Mouse (Mus musculus): ENCODE measurements around the gene Lsamp. TPM values are rescaled to one million over a fixed set of nuclear protein-coding genes. Genes with fewer than 3 reads are reported as not detected.
A peak's percentile ranks its signal among the peaks of the same experiment; 100 is the strongest.

Gene Lsamp
- total and polyA plus RNA-seq, 2 experiments from 2014 or later = 116 to 210 TPM

- TF ChIP-seq CTCF (IDR thresholded peaks at IDR 0.05) = no peak
- Histone ChIP-seq H3K4me3 (ENCODE audit: low read depth, low read length) (no peak overlapping the region), H3K4me2 (ENCODE audit: low read depth, low read length, poor library complexity, severe bottlenecking) (no peak overlapping the region), H3K9me3 (ENCODE audit: low read length) (no peaks in the 10 kb centered on the region), H3K4me1 (ENCODE audit: insufficient read depth, low read length) (no peaks in the 10 kb centered on the region), H3K27me3 (ENCODE audit: insufficient read depth, low read length) (no peaks in the 10 kb centered on the region), H3K27ac (ENCODE audit: low read depth, low read length) (no peak overlapping the region), H3K36me3 (ENCODE audit: insufficient read depth, low read length) (no peaks in the 10 kb centered on the region), H3K9ac (replicated peaks; ENCODE audit: low read length, poor library complexity, severe bottlenecking) (no peak overlapping the region)
- ATAC-seq (ENCODE audit: low FRiP score) (no peak), DNase-seq (ENCODE audit: low spot score) (no peak)
- 98% methylated on average over 11 of the region's 11 CpGs for WGBS
Measured at GRCm38 (mm10) chr16:42180473-42180872, 2196.3 kb downstream of the Lsamp start.

GRCm38 (mm10) chr16:42189431-42190081 is 2205.4 kb downstream of the Lsamp start:
- Histone ChIP-seq H3K36me3 (ENCODE audit: insufficient read depth, low read length) (no peaks in the 10 kb centered on the region), H3K9ac (replicated peaks; ENCODE audit: low read length, poor library complexity, severe bottlenecking) (peak overlapping the region; percentile 95), H3K4me2 (ENCODE audit: low read depth, low read length, poor library complexity, severe bottlenecking) (peak overlapping the region; percentile 90), H3K27me3 (ENCODE audit: insufficient read depth, low read length) (no peaks in the 10 kb centered on the region), H3K9me3 (ENCODE audit: low read length) (no peaks in the 10 kb centered on the region), H3K4me3 (ENCODE audit: low read depth, low read length) (peak overlapping the region; percentile 50), H3K4me1 (ENCODE audit: insufficient read depth, low read length) (no peaks in the 10 kb centered on the region), H3K27ac (ENCODE audit: low read depth, low read length) (peak overlapping the region; percentile 100)
- 9% methylated on average over 14 of the region's 14 CpGs for WGBS
- peak; percentile 69 for DNase-seq (ENCODE audit: low spot score)
- ATAC-seq (ENCODE audit: low FRiP score) = peak; percentile 76
- no peak for TF ChIP-seq CTCF (IDR thresholded peaks at IDR 0.05)

DNA sequence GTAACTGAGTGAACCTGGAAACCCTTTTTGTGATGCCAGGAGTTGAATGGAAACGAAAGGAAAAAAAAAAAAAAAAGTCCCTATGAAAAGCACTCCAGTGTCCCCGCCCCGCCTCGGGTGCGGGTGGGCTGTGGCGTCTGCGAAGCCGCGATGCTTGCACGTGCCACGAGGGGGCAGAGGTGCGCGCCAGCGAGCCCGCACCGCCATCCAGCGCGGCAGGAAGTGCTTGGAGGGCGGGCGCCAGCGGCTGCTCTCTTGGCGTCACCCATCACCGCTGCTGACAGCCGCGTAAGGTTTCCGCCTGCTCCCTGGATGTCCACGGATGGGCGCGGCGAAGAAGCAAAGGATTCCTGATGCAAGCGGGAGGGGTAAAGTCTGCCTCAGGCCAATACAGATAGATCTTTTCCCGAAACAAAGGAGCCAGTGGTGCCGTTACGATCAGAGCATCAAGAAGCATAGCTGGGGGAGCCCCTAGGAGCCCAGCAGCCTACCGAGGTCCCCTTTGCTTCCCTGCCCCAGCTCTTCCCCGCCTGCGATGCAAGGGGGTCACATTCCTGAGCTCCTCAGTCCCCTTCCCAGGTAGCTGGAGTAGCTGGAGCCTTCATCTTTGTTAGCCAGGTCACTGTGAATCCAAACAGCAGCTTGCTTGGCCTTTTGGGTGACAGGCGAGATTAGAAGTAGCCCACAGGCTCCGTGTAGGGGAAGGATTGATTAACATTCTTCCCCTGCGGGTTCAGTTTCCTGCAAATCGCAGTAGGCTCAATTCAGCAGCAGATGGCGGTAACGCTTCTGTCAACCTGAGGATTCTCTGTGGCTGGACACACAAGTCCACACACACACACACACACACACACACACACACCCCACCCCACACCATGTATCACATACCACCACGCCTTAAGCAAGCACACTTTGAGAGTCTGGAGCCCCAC is 2206.2 kb downstream of the Lsamp start:
- under 1% methylated on average over 44 of the region's 44 CpGs for WGBS
- Histone ChIP-seq H3K27ac (ENCODE audit: low read depth, low read length) (peak overlapping the region; percentile 100), H3K9me3 (ENCODE audit: low read length) (no peaks in the 10 kb centered on the region), H3K4me1 (ENCODE audit: insufficient read depth, low read length) (no peaks in the 10 kb centered on the region), H3K36me3 (ENCODE audit: insufficient read depth, low read length) (no peaks in the 10 kb centered on the region), H3K4me2 (ENCODE audit: low read depth, low read length, poor library complexity, severe bottlenecking) (peak overlapping the region; percentile 90), H3K4me3 (ENCODE audit: low read depth, low read length) (peak overlapping the region; percentile 50), H3K9ac (replicated peaks; ENCODE audit: low read length, poor library complexity, severe bottlenecking) (peak overlapping the region; percentile 95), H3K27me3 (ENCODE audit: insufficient read depth, low read length) (no peaks in the 10 kb centered on the region)
- DNase-seq (ENCODE audit: low spot score) = peak; percentile 96
- TF ChIP-seq CTCF (IDR thresholded peaks at IDR 0.05) = peak; percentile 93
- peak; percentile 94 for ATAC-seq (ENCODE audit: low FRiP score)

Small RNA genes lying within 50 kb of the gene (microRNA-seq; reads per million reads assigned to microRNA genes)
- gene Gm27887 (ENCODE audit: borderline number of aligned reads) (not detected), gene Gm47276 (ENCODE audit: borderline number of aligned reads) (not detected)

Measured in midbrain, postnatal 0 days (tissue).